In the genomic region with DNA sequence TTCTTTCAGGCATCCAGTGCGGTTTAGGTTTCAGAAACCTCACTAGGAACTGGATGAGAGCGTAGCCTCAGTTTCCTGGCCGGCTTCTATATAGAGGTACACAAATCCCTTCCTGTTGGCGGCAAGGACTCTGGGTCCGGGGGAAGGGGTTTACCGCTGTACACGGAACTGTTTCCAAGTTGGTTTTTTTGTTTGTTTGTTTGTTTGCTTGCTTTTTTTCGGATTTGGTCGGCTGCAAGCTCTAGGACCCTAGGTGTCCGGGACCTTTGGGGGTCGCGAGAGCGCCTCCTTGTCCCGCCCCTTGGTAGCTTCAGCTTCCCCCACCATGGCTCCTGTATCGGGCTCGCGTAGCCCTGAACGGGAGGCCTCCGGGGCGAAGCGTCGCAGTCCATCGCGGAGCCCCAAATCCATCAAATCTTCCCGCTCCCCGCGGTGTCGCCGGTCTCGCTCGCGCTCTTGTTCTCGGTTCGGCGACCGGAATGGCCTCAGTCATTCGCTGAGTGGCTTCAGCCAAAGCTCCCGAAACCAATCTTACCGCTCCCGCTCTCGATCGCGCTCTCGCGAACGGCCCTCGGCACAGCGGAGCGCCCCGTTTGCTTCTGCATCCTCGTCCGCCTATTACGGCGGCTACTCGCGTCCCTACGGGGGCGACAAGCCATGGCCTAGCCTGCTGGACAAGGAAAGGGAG, we compare ENCODE assay signal across 7 mouse cellular contexts. TPM values are rescaled to one million over a fixed set of nuclear protein-coding genes. Genes with fewer than 3 reads are reported as not detected.
DNase-seq lines count a peak whose midpoint lies in the region; ATAC-seq and TF ChIP-seq lines count a peak whose summit lies in the region.

Gene Nkap (plus strand): TSS at position 125 of the 688 bp plus-strand sequence.

- no peaks in the 10 kb centered on the region for H3K27me3 ChIP-seq in intestine, postnatal 0 days (replicated peaks; ENCODE audit: control insufficient read depth, insufficient read depth, low read length)
- H3K27me3 ChIP-seq in limb, embryonic 10.5 days (ENCODE audit: low read depth, poor library complexity, severe bottlenecking) = no peaks in the 10 kb centered on the region
- no peaks in the 10 kb centered on the region for H3K27me3 ChIP-seq in midbrain, embryonic 13.5 days

- peak; percentile 88 for ATAC-seq in intestine, postnatal 0 days
- ATAC-seq in midbrain, embryonic 13.5 days = peak; percentile 88

- peak; percentile 43 for DNase-seq in adrenal gland, adult 8-10 months
- peak; percentile 78 for DNase-seq in embryo, embryonic 9.5 days (ENCODE audit: extremely low spot score)
- DNase-seq in gastrocnemius, postnatal 4 days (ENCODE audit: low spot score in 2 of 2) = peak; percentile 21 to 57
- peak; percentile 78 for DNase-seq in limb, embryonic 10.5 days (ENCODE audit: low spot score)
- DNase-seq in spleen, adult 12 weeks (ENCODE audit: low spot score) = peak; percentile 51

- no peaks in the 10 kb centered on the region for H3K9me3 ChIP-seq in intestine, postnatal 0 days (ENCODE audit: control insufficient read depth)
- H3K9me3 ChIP-seq in limb, embryonic 10.5 days (replicated peaks) = no peaks in the 10 kb centered on the region
- H3K9me3 ChIP-seq in midbrain, embryonic 13.5 days = no peaks in the 10 kb centered on the region

- no peak for TF ChIP-seq CTCF in intestine, postnatal 0 days (IDR thresholded peaks at IDR 0.05; ENCODE audit: low read depth)

- H3K9ac ChIP-seq in intestine, postnatal 0 days (ENCODE audit: low read depth, low read length) = peak within 1 kb of the TSS; percentile 83
- H3K9ac ChIP-seq in midbrain, embryonic 13.5 days (replicated peaks) = peak within 1 kb of the TSS; percentile 80

- H3K27ac ChIP-seq in intestine, postnatal 0 days (ENCODE audit: low read depth, low read length) = peak within 1 kb of the TSS; percentile 77
- H3K27ac ChIP-seq in limb, embryonic 10.5 days = peak within 1 kb of the TSS; percentile 91
- H3K27ac ChIP-seq in midbrain, embryonic 13.5 days = peak within 1 kb of the TSS; percentile 64

- peak within 1 kb of the TSS; percentile 57 for H3K4me2 ChIP-seq in intestine, postnatal 0 days (replicated peaks; ENCODE audit: low read depth)
- H3K4me2 ChIP-seq in midbrain, embryonic 13.5 days (replicated peaks) = peak within 1 kb of the TSS; percentile 62

- WGBS in intestine, postnatal 0 days = 13% methylated on average over 58 of the region's 58 CpGs
- 12% methylated on average over 58 of the region's 58 CpGs for WGBS in limb, embryonic 10.5 days
- WGBS in midbrain, embryonic 13.5 days = 11% methylated on average over 56 of the region's 58 CpGs

- no peaks in the 10 kb centered on the region for H3K36me3 ChIP-seq in intestine, postnatal 0 days (ENCODE audit: control insufficient read depth, insufficient read depth)
- peaks cover 5% of the 10 kb centered on the region; the same call in 1 of the 2 replicates for H3K36me3 ChIP-seq in limb, embryonic 10.5 days
- H3K36me3 ChIP-seq in midbrain, embryonic 13.5 days = no peaks in the 10 kb centered on the region

- no peaks in the 10 kb centered on the region for H3K4me1 ChIP-seq in intestine, postnatal 0 days (replicated peaks; ENCODE audit: control insufficient read depth, insufficient read depth, low read length)
- 0 out of 2 replicates have a peak, but pooled peaks cover 8% of the 10 kb centered on the region for H3K4me1 ChIP-seq in limb, embryonic 10.5 days
- peaks cover 12% of the 10 kb centered on the region for H3K4me1 ChIP-seq in midbrain, embryonic 13.5 days (replicated peaks)

- peak within 1 kb of the TSS; percentile 68 for H3K4me3 ChIP-seq in intestine, postnatal 0 days (ENCODE audit: low read depth, low read length)
- H3K4me3 ChIP-seq in limb, embryonic 10.5 days = peak within 1 kb of the TSS; percentile 68
- H3K4me3 ChIP-seq in midbrain, embryonic 13.5 days (replicated peaks) = peak within 1 kb of the TSS; percentile 69

RNA-seq across cellular contexts. Expression of gene Nkap, which starts in this region (rescaled TPM):
- total RNA-seq in adrenal gland, adult 8-10 months (2022) = 10 to 100 TPM; 13.3 to 19.1 (median 18.7) TPM
- 10 to 100 TPM; 11.2 to 12.5 TPM for total RNA-seq in gastrocnemius, postnatal 4 days (2021)
- 9.1 and 11.6 TPM in 2 replicates for polyA plus RNA-seq in intestine, postnatal 0 days (2015; fragmentation: Nextera tagmentation; extraction: Ambion mirVana)
- polyA plus RNA-seq in limb, embryonic 10.5 days (2016; fragmentation: Nextera tagmentation; extraction: Ambion mirVana) = 16.8 and 20.2 TPM in 2 replicates
- polyA plus RNA-seq in midbrain, embryonic 13.5 days (2015; fragmentation: Nextera tagmentation; extraction: Ambion mirVana) = 23.7 and 26.3 TPM in 2 replicates

Comparison
In these comparisons a context has a peak if more than half of its experiments do, and no peak if none do; other contexts are left out.
1. Peak in every context shown above with its lines: DNase-seq, ATAC-seq, H3K4me3 ChIP-seq and H3K27ac ChIP-seq.